Mouse (Mus musculus) spleen, postnatal 10 days (tissue): ENCODE data around the gene Arhgef3.

Source experiments
- DNase-seq, 2 experiments: peaks; one replicate each; pipeline ENCODE4 v3.0.0; 2021 to 2022; ENCODE audit warnings: low spot score in 2 of 2

The Arhgef3 gene

GRCm38 (mm10) chr14:27310559-27311242 lies 196.0 kb downstream of the Arhgef3 start:
- no peak for DNase-seq

- DNase-seq, result no peak
Measured at GRCm38 (mm10) chr14:27312380-27312779, 197.7 kb downstream of the Arhgef3 start.

GRCm38 (mm10) chr14:27315737-27316136 lies 201.0 kb downstream of the Arhgef3 start:
- DNase-seq, result no peak

GRCm38 (mm10) chr14:27317146-27317545 lies 202.4 kb downstream of the Arhgef3 start:
- DNase-seq, result no peak

- no peak for DNase-seq
Measured at GRCm38 (mm10) chr14:27319386-27319785, 204.7 kb downstream of the Arhgef3 start.

- DNase-seq, result no peak
Measured at GRCm38 (mm10) chr14:27322041-27322440, 207.3 kb downstream of the Arhgef3 start.

GRCm38 (mm10) chr14:27324689-27325088 lies 210.0 kb downstream of the Arhgef3 start:
- no peak for DNase-seq

GRCm38 (mm10) chr14:27325537-27325936 lies 210.8 kb downstream of the Arhgef3 start:
- no peak for DNase-seq

- no peak for DNase-seq
Measured at GRCm38 (mm10) chr14:27327862-27328261, 213.2 kb downstream of the Arhgef3 start.

GRCm38 (mm10) chr14:27328952-27329351 lies 214.3 kb downstream of the Arhgef3 start:
- no peak for DNase-seq

- DNase-seq, result no peak
Measured at GRCm38 (mm10) chr14:27331490-27332035, 216.9 kb downstream of the Arhgef3 start.

GRCm38 (mm10) chr14:27332359-27332987 lies 217.8 kb downstream of the Arhgef3 start:
- no peak for DNase-seq

GRCm38 (mm10) chr14:27335331-27336207 lies 220.9 kb downstream of the Arhgef3 start:
- peak; percentile 75 to 90 for DNase-seq

GRCm38 (mm10) chr14:27336208-27337114 lies 221.8 kb downstream of the Arhgef3 start:
- DNase-seq, result peak; percentile 40 to 48

GRCm38 (mm10) chr14:27337156-27337555 lies 222.5 kb downstream of the Arhgef3 start:
- DNase-seq, result no peak

- DNase-seq, result peak in 1 of 2 experiments; percentile 58
Measured at GRCm38 (mm10) chr14:27338034-27338708, 223.5 kb downstream of the Arhgef3 start.

GRCm38 (mm10) chr14:27340682-27341415 lies 226.2 kb downstream of the Arhgef3 start:
- no peak for DNase-seq

GRCm38 (mm10) chr14:27341486-27341885 lies 226.8 kb downstream of the Arhgef3 start:
- DNase-seq, result no peak

- DNase-seq, result no peak
Measured at GRCm38 (mm10) chr14:27342451-27342850, 227.8 kb downstream of the Arhgef3 start.
